Mouse (Mus musculus) myocyte (in vitro differentiated cells): ENCODE data around the gene Psmc1. TPM values are rescaled to one million over a fixed set of nuclear protein-coding genes. Genes with fewer than 3 reads are reported as not detected.

Source experiments
- H3K27me3 ChIP-seq: one replicate; pipeline ENCODE4 v1.6.1; 2011; ENCODE audit not compliant: control insufficient read depth, insufficient read depth, insufficient read length
- H3K36me3 ChIP-seq: one replicate; pipeline ENCODE4 v1.6.1; 2011; ENCODE audit not compliant: control insufficient read depth, insufficient read depth
- H3K4me2 ChIP-seq: one replicate; pipeline ENCODE4 v1.6.1; 2011; ENCODE audit warnings: low read depth, control low read depth
- H3K4me3 ChIP-seq: one replicate; pipeline ENCODE4 v1.5.1; 2011; ENCODE audit warnings: mild to moderate bottlenecking, control low read depth, moderate library complexity
- H3K79me2 ChIP-seq: one replicate; pipeline ENCODE4 v1.6.1; 2011; ENCODE audit not compliant: control insufficient read depth, insufficient read depth
- H3ac ChIP-seq: one replicate; pipeline ENCODE4 v1.6.1; 2011; ENCODE audit not compliant: control insufficient read depth, insufficient read length
- CEBPB ChIP-seq: IDR thresholded peaks from 2 replicates; pipeline ENCODE4 v1.6.1; 2011; ENCODE audit warnings: mild to moderate bottlenecking, moderate library complexity; ENCODE audit not compliant: poor library complexity, insufficient read depth, severe bottlenecking
- E2F4 ChIP-seq: IDR thresholded peaks from one replicate; pipeline ENCODE4 v1.6.1; 2011; ENCODE audit warnings: mild to moderate bottlenecking, control low read depth, moderate library complexity; ENCODE audit not compliant: insufficient read depth
- MAX ChIP-seq: IDR thresholded peaks from one replicate; pipeline ENCODE4 v1.6.1; 2011; ENCODE audit warnings: low read depth, mild to moderate bottlenecking, control low read depth
- MYOD1 ChIP-seq, 3 experiments: IDR thresholded peaks; one replicate each; pipeline ENCODE4 v1.6.1; 2011; ENCODE audit warnings: control low read depth in 2 of 3, low read depth in 2 of 3, mild to moderate bottlenecking in 2 of 3, moderate library complexity in 1 of 3; ENCODE audit not compliant: insufficient read length in 2 of 3, control insufficient read depth in 1 of 3
- MYOG ChIP-seq, 3 experiments: IDR thresholded peaks; one replicate each; pipeline ENCODE4 v1.6.1; 2011; ENCODE audit warnings: control low read depth in 2 of 3, low read depth in 2 of 3, mild to moderate bottlenecking in 2 of 3; ENCODE audit not compliant: insufficient read length in 2 of 3, control insufficient read depth in 1 of 3, insufficient read depth in 1 of 3
- POLR2A ChIP-seq: IDR thresholded peaks from one replicate; pipeline ENCODE4 v1.6.1; 2011; ENCODE audit warnings: low read depth, mild to moderate bottlenecking, control low read depth, moderate library complexity; ENCODE audit not compliant: insufficient read length
- POLR2AphosphoS2 ChIP-seq: IDR thresholded peaks from one replicate; pipeline ENCODE4 v1.6.1; 2011; ENCODE audit warnings: low read depth, control low read depth; ENCODE audit not compliant: insufficient read length
- REST ChIP-seq: IDR thresholded peaks from one replicate; pipeline ENCODE4 v1.6.1; 2011; ENCODE audit warnings: mild to moderate bottlenecking, control low read depth, moderate library complexity; ENCODE audit not compliant: insufficient read depth, insufficient read length
- SRF ChIP-seq: IDR thresholded peaks from one replicate; pipeline ENCODE4 v1.6.1; 2011; ENCODE audit warnings: low read depth; ENCODE audit not compliant: control insufficient read depth, insufficient read length
- TCF12 ChIP-seq: IDR thresholded peaks from one replicate; pipeline ENCODE4 v1.6.1; 2011; ENCODE audit warnings: mild to moderate bottlenecking, control low read depth; ENCODE audit not compliant: poor library complexity, insufficient read depth, severe bottlenecking
- TCF3 ChIP-seq: IDR thresholded peaks from one replicate; pipeline ENCODE4 v1.6.1; 2011; ENCODE audit warnings: low read depth, control low read depth; ENCODE audit not compliant: insufficient read length
- USF1 ChIP-seq: IDR thresholded peaks from one replicate; pipeline ENCODE4 v1.6.1; 2011; ENCODE audit warnings: low read depth, mild to moderate bottlenecking, control low read depth, moderate library complexity
- polyA plus RNA-seq: library from polyadenylated mRNA; unstranded; fragments of >200 nt; fragmentation: generic; extraction: Trizol; gene quantifications from one replicate; pipeline ENCODE4 v1.2.1, GENCODE M21; 2012; ENCODE audit warnings: missing spikeins

The Psmc1 gene
- polyA plus RNA-seq, 1 experiment: 201 TPM

DNA sequence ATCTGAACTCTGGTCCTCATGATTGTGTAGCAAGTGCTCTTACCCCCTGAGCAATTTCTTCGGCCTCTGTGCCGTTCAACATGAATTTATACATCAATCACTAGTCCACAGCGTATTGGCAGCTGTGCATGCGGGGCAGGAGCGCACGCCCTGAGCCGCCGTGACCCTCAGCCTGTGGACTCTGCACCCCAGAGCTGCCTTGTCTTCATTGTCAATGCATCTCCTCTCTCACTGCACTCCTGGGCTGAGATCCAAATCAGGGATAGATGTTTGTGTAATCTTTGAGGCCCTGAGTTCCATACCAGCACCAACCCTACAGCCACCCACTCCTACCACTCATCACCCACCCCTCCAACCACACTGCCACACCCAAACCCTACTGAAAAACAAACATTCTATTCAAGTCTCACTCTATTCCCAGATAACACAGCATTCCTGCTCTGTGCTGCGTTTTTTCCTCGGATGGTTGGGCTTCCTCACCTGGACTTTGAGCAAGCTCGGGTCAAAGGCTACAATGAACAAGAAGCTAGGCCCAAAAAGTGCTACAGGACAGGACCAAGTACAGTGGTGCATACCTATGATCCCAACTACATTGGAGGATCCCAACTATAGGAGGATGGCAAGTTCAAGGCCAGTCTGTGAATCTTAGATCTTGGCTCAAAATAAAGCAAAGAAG, 33.0 kb downstream of the Psmc1 start:
- Histone ChIP-seq H3K4me2 (no peak overlapping the region), H3K36me3 (peaks cover 48% of the 10 kb centered on the region), H3K27me3 (no peaks in the 10 kb centered on the region), H3ac (no peak overlapping the region), H3K4me3 (no peak overlapping the region), H3K79me2 (no peaks in the 10 kb centered on the region)
- TF ChIP-seq TCF3: no peak
- TF ChIP-seq REST: no peak
- TF ChIP-seq USF1: no peak
- TF ChIP-seq TCF12: no peak
- TF ChIP-seq CEBPB: no peak
- TF ChIP-seq MYOG (IDR thresholded peaks at IDR 0.05; ENCODE audit: control insufficient read depth in 1 of 3, insufficient read depth in 1 of 3, insufficient read length in 2 of 3, low read depth in 2 of 3): no peak
- no peak for TF ChIP-seq SRF
- TF ChIP-seq POLR2A: no peak
- no peak for TF ChIP-seq MYOD1 (IDR thresholded peaks at IDR 0.05; ENCODE audit: control insufficient read depth in 1 of 3, insufficient read length in 2 of 3, low read depth in 2 of 3)
- no peak for TF ChIP-seq E2F4
- TF ChIP-seq POLR2AphosphoS2: no peak
- no peak for TF ChIP-seq MAX

DNA sequence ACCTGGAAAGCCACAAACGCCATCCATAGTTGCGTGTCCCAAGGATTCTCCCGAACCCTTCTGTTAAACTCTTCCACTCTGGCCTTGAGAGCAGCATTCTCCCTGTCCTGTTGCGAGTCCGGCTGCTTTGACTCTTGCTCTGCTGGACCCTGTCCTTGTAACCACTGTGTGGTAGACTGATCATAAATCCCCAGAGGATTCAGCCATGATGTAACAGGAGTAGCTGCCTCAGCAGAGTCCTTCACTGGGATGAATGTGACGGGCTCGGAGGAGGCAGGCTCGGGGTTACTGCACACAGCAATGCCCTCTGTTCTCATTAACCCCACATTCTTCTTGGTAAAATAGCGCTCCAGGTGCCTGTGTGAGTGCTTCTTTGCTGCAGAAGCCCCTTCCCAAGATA, 33.8 kb downstream of the Psmc1 start:
- Histone ChIP-seq H3K27me3 (no peaks in the 10 kb centered on the region), H3K79me2 (no peaks in the 10 kb centered on the region)
- no peak for TF ChIP-seq MAX
- TF ChIP-seq MYOD1 (IDR thresholded peaks at IDR 0.05; ENCODE audit: control insufficient read depth in 1 of 3, insufficient read length in 2 of 3, low read depth in 2 of 3): no peak
- TF ChIP-seq POLR2AphosphoS2: no peak
- TF ChIP-seq E2F4: no peak
- no peak for TF ChIP-seq USF1
- no peak for TF ChIP-seq SRF
- TF ChIP-seq REST: no peak
- no peak for TF ChIP-seq CEBPB
- TF ChIP-seq TCF12: no peak
- TF ChIP-seq POLR2A: no peak
- no peak for TF ChIP-seq MYOG (IDR thresholded peaks at IDR 0.05; ENCODE audit: control insufficient read depth in 1 of 3, insufficient read depth in 1 of 3, insufficient read length in 2 of 3, low read depth in 2 of 3)
- no peak for TF ChIP-seq TCF3

DNA sequence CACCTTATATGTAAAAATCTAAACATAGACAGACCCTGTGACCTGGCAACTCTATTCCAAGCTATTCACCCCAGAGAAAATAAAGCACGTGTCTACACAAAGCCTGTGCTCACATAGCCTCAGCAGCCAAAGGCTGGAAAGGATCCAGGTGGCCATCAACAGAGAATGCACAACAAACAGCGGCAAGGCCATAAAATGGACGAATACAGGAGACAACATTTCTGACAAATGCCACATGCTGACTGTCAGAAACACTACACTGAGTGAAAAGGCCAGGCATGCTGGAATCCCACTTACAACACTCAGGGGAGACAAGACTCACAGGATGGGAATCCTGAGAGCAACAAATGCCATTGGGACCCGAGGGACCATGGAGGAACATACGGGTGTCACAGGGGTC, 34.3 kb downstream of the Psmc1 start:
- Histone ChIP-seq H3K27me3 (no peaks in the 10 kb centered on the region), H3ac (no peak overlapping the region), H3K4me2 (no peak overlapping the region), H3K36me3 (peaks cover 42% of the 10 kb centered on the region), H3K79me2 (no peaks in the 10 kb centered on the region), H3K4me3 (no peak overlapping the region)
- TF ChIP-seq REST (no peak), POLR2AphosphoS2 (no peak), E2F4 (no peak), USF1 (no peak), POLR2A (no peak), CEBPB (no peak), TCF12 (no peak), MYOD1 (IDR thresholded peaks at IDR 0.05; ENCODE audit: control insufficient read depth in 1 of 3, insufficient read length in 2 of 3, low read depth in 2 of 3) (no peak), TCF3 (no peak), MAX (no peak), MYOG (IDR thresholded peaks at IDR 0.05; ENCODE audit: control insufficient read depth in 1 of 3, insufficient read depth in 1 of 3, insufficient read length in 2 of 3, low read depth in 2 of 3) (no peak), SRF (no peak)

More for the DNA sequence above, 33.8 kb downstream of the Psmc1 start:
- no peak overlapping the region for H3K4me3 ChIP-seq
- H3K36me3 ChIP-seq: peaks cover 47% of the 10 kb centered on the region
- H3K4me2 ChIP-seq: no peak overlapping the region
- H3ac ChIP-seq: no peak overlapping the region

DNA sequence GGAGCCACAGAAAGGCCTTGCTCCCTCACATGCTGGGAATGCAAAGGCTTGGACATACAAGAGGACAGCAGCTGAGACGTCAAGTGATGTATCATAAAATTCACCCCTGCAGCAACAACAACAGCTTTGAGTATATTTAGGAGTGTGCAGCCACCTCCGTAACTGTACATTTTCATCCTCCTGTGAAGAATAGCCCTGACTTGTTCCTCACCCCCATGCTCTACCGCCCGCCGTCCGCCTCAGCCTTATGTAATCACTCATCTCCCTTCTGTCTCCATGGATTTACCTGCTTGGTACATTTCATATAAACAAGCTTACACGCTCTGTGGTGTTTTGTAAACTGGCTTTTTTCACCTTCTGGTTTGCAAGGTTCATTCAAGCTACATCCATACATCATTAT, 42.5 kb downstream of the Psmc1 start:
- TF ChIP-seq REST (no peak), TCF12 (no peak), SRF (no peak), MYOD1 (IDR thresholded peaks at IDR 0.05; ENCODE audit: control insufficient read depth in 1 of 3, insufficient read length in 2 of 3, low read depth in 2 of 3) (no peak), MYOG (IDR thresholded peaks at IDR 0.05; ENCODE audit: control insufficient read depth in 1 of 3, insufficient read depth in 1 of 3, insufficient read length in 2 of 3, low read depth in 2 of 3) (no peak), POLR2AphosphoS2 (no peak), CEBPB (no peak), TCF3 (no peak), USF1 (no peak), MAX (no peak), E2F4 (no peak), POLR2A (no peak)
- Histone ChIP-seq H3K27me3 (no peaks in the 10 kb centered on the region), H3K36me3 (peaks cover 8% of the 10 kb centered on the region), H3ac (no peak overlapping the region), H3K4me3 (no peak overlapping the region), H3K79me2 (peaks cover 21% of the 10 kb centered on the region), H3K4me2 (no peak overlapping the region)
